Mouse (Mus musculus) MEL-GATA-1-ER (cell line): ENCODE data around the gene Pkib.
A peak's percentile ranks its signal among the peaks of the same experiment; 100 is the strongest.

Source experiments
- DNase-seq: peaks from one replicate; pipeline ENCODE4 v3.0.0-alpha.2; 2012; ENCODE audit warnings: low read depth; ENCODE audit errors: extremely low read depth

Gene Pkib

GRCm38 (mm10) chr10:57731672-57732071 is 99.9 kb downstream of the Pkib start:
- no peak for DNase-seq

- DNase-seq: no peak
Observed at GRCm38 (mm10) chr10:57740733-57741132, 109.0 kb downstream of the Pkib start.

GRCm38 (mm10) chr10:57741351-57741750 is 109.6 kb downstream of the Pkib start:
- DNase-seq: no peak

GRCm38 (mm10) chr10:57743045-57743444 is 111.3 kb downstream of the Pkib start:
- DNase-seq: no peak

- DNase-seq: peak; percentile 60
Observed at GRCm38 (mm10) chr10:57743606-57744016, 111.8 kb downstream of the Pkib start.

- no peak for DNase-seq
Observed at GRCm38 (mm10) chr10:57744128-57744765, 112.5 kb downstream of the Pkib start.

GRCm38 (mm10) chr10:57745452-57745851 is 113.7 kb downstream of the Pkib start:
- no peak for DNase-seq

- no peak for DNase-seq
Observed at GRCm38 (mm10) chr10:57747127-57747526, 115.3 kb downstream of the Pkib start.

- no peak for DNase-seq
Observed at GRCm38 (mm10) chr10:57753343-57753742, 121.6 kb downstream of the Pkib start.

GRCm38 (mm10) chr10:57755201-57755736 is 123.5 kb downstream of the Pkib start:
- DNase-seq: no peak

- DNase-seq: no peak
Observed at GRCm38 (mm10) chr10:57758999-57759398, 127.2 kb downstream of the Pkib start.

GRCm38 (mm10) chr10:57760694-57761093 is 128.9 kb downstream of the Pkib start:
- no peak for DNase-seq

- DNase-seq: no peak
Observed at GRCm38 (mm10) chr10:57763044-57763443, 131.3 kb downstream of the Pkib start.

GRCm38 (mm10) chr10:57783289-57784130 is 151.7 kb downstream of the Pkib start:
- no peak for DNase-seq

GRCm38 (mm10) chr10:57784131-57784875 is 152.5 kb downstream of the Pkib start:
- no peak for DNase-seq

GRCm38 (mm10) chr10:57784876-57785150 is 153.0 kb downstream of the Pkib start, which contains the start of gene Fabp7:
Gene Fabp7, plus strand, starts transcription at chr10:57784881.
- no peak for DNase-seq

GRCm38 (mm10) chr10:57785552-57785951 is 153.8 kb downstream of the Pkib start:
- no peak for DNase-seq
